Mouse (Mus musculus) liver, adult 2 months (tissue): Measurements from ENCODE around the gene Col15a1.

Experiments
- CTCF ChIP-seq: fragments of 200-500 bp; IDR thresholded peaks from 2 replicates; pipeline ENCODE4 v1.5.1; 2011; ENCODE audit warnings: low read depth, low read length, control low read depth
- POLR2A ChIP-seq: fragments of 200-500 bp; IDR thresholded peaks from 2 replicates; pipeline ENCODE4 v1.6.1; 2011; ENCODE audit warnings: low read length, control low read depth; ENCODE audit not compliant: insufficient read depth; ENCODE audit errors: extremely low read depth

GRCm38 (mm10) chr4:47310812-47311211, 102.9 kb downstream of the Col15a1 start:
- TF ChIP-seq POLR2A = no peak
- no peak for TF ChIP-seq CTCF
